Mouse (Mus musculus) liver, embryonic 13.5 days (tissue): Measurements from ENCODE around the gene Oxct2a. TPM values are rescaled to one million over a fixed set of nuclear protein-coding genes. Genes with fewer than 3 reads are reported as not detected.
A peak's percentile ranks its signal among the peaks of the same experiment; 100 is the strongest.

Experiments used
- ATAC-seq: fragments of 200-750 bp; cut with Nextera tagmentation; 2 replicates; pipeline ENCODE4 v1.8.0; 2017; ENCODE audit warnings: low read depth, mild to moderate bottlenecking, moderate number of reproducible peaks, moderate library complexity
- DNase-seq: peaks from one replicate; pipeline ENCODE4 v3.0.0; 2022
- H3K27ac ChIP-seq: fragments of 300-500 bp; sonication (generic); 2 replicates; pipeline ENCODE4 v1.5.1; 2015; ENCODE audit warnings: moderate library complexity, mild to moderate bottlenecking, inconsistent platforms
- H3K27me3 ChIP-seq: fragments of 300-500 bp; sonication (generic); 2 replicates; pipeline ENCODE4 v1.6.1; 2015; ENCODE audit warnings: mild to moderate bottlenecking, inconsistent platforms
- H3K36me3 ChIP-seq: fragments of 300-500 bp; sonication (generic); 2 replicates; pipeline ENCODE4 v1.6.1; 2015; ENCODE audit warnings: mild to moderate bottlenecking, inconsistent platforms
- H3K4me1 ChIP-seq: fragments of 300-500 bp; sonication (generic); replicated peaks from 2 replicates; pipeline ENCODE4 v1.6.1; 2015; ENCODE audit warnings: inconsistent platforms
- H3K4me2 ChIP-seq: fragments of 300-500 bp; sonication (generic); 2 replicates; pipeline ENCODE4 v1.6.1; 2015; ENCODE audit warnings: inconsistent platforms, mild to moderate bottlenecking, moderate library complexity
- H3K4me3 ChIP-seq: fragments of 300-500 bp; sonication (generic); replicated peaks from 2 replicates; pipeline ENCODE4 v1.5.1; 2015; ENCODE audit warnings: mild to moderate bottlenecking, inconsistent platforms
- H3K9ac ChIP-seq: fragments of 300-500 bp; sonication (generic); 2 replicates; pipeline ENCODE4 v1.6.1; 2015; ENCODE audit warnings: mild to moderate bottlenecking, inconsistent platforms
- H3K9me3 ChIP-seq: fragments of 300-500 bp; sonication (generic); replicated peaks from 2 replicates; pipeline ENCODE4 v1.6.1; 2016; ENCODE audit warnings: inconsistent platforms
- WGBS: fragments of 180-500 bp; shearing (Covaris S2); methylation state at CpG from one replicate; pipeline ENCODE4 v1.1.7; 2015; ENCODE audit not compliant: insufficient replicate concordance; 5-methylcytosine and 5-hydroxymethylcytosine counted together
- polyA plus RNA-seq: library from polyadenylated mRNA; unstranded; fragments of >200 nt; fragmentation: Nextera tagmentation; extraction: Ambion mirVana; gene quantifications from 2 replicates; pipeline ENCODE4 v1.2.1, GENCODE M21; 2015

The Oxct2a gene
- 0.06 TPM in 1 of 2 replicates, not detected in the other for polyA plus RNA-seq

GRCm38 (mm10) chr4:123323534-123323933 is at the start of gene Oxct2a:
Oxct2a (minus strand) TSS chr4:123323634.
- Histone ChIP-seq H3K27me3 (peaks cover 27% of the 10 kb centered on the region), H3K9ac (no peak within 1 kb of the TSS), H3K4me3 (peak within 1 kb of the TSS; percentile 21; the same call in 1 of the 2 replicates), H3K9me3 (no peaks in the 10 kb centered on the region), H3K36me3 (no peaks in the 10 kb centered on the region), H3K4me1 (no peaks in the 10 kb centered on the region), H3K4me2 (peak within 1 kb of the TSS; percentile 39), H3K27ac (no peak within 1 kb of the TSS)
- ATAC-seq (no peak), DNase-seq (no peak)
- 31% methylated on average over 13 of the region's 13 CpGs for WGBS

- H3K27me3 ChIP-seq = no peaks in the 10 kb centered on the region
- no peak overlapping the region for H3K9ac ChIP-seq
- no peak for DNase-seq
- 85% methylated on average over 4 of the region's 4 CpGs for WGBS
- no peak for ATAC-seq
- no peak overlapping the region for H3K4me2 ChIP-seq
- peaks cover 59% of the 10 kb centered on the region for H3K36me3 ChIP-seq
- no peaks in the 10 kb centered on the region for H3K4me1 ChIP-seq
- H3K27ac ChIP-seq = no peak overlapping the region
- H3K9me3 ChIP-seq = no peaks in the 10 kb centered on the region
- no peak overlapping the region for H3K4me3 ChIP-seq
Measured at GRCm38 (mm10) chr4:123363555-123363954, 40.1 kb upstream of the Oxct2a start.

- H3K27ac ChIP-seq = no peak overlapping the region
- peaks cover 52% of the 10 kb centered on the region for H3K36me3 ChIP-seq
- WGBS = 86% methylated on average over 12 of the region's 12 CpGs
- H3K4me2 ChIP-seq = no peak overlapping the region
- DNase-seq (no peak), ATAC-seq (no peak)
- no peak overlapping the region for H3K4me3 ChIP-seq
- H3K27me3 ChIP-seq = no peaks in the 10 kb centered on the region
- no peaks in the 10 kb centered on the region for H3K4me1 ChIP-seq
- no peak overlapping the region for H3K9ac ChIP-seq
- no peaks in the 10 kb centered on the region for H3K9me3 ChIP-seq
Measured at GRCm38 (mm10) chr4:123360771-123361170, 37.3 kb upstream of the Oxct2a start.

GRCm38 (mm10) chr4:123358613-123359012 is 35.2 kb upstream of the Oxct2a start:
- Histone ChIP-seq H3K27ac (no peak overlapping the region), H3K4me3 (no peak overlapping the region), H3K9me3 (no peaks in the 10 kb centered on the region), H3K4me2 (no peak overlapping the region), H3K36me3 (peaks cover 54% of the 10 kb centered on the region), H3K27me3 (no peaks in the 10 kb centered on the region), H3K4me1 (no peaks in the 10 kb centered on the region), H3K9ac (no peak overlapping the region)
- ATAC-seq = no peak
- 83% methylated on average over 7 of the region's 7 CpGs for WGBS
- no peak for DNase-seq

GRCm38 (mm10) chr4:123355941-123356340 is 32.5 kb upstream of the Oxct2a start:
- DNase-seq (no peak), ATAC-seq (no peak)
- Histone ChIP-seq H3K4me2 (no peak overlapping the region), H3K4me3 (no peak overlapping the region), H3K27ac (no peak overlapping the region), H3K27me3 (no peaks in the 10 kb centered on the region), H3K36me3 (peaks cover 64% of the 10 kb centered on the region), H3K9me3 (no peaks in the 10 kb centered on the region), H3K9ac (no peak overlapping the region), H3K4me1 (no peaks in the 10 kb centered on the region)
- 82% methylated on average over 8 of the region's 8 CpGs for WGBS

- no peak overlapping the region for H3K4me2 ChIP-seq
- H3K36me3 ChIP-seq = peaks cover 64% of the 10 kb centered on the region
- no peaks in the 10 kb centered on the region for H3K4me1 ChIP-seq
- H3K9ac ChIP-seq = no peak overlapping the region
- no peaks in the 10 kb centered on the region for H3K9me3 ChIP-seq
- ATAC-seq = no peak
- WGBS = 75% methylated on average over 10 of the region's 10 CpGs
- no peak overlapping the region for H3K27ac ChIP-seq
- H3K27me3 ChIP-seq = no peaks in the 10 kb centered on the region
- H3K4me3 ChIP-seq = no peak overlapping the region
- DNase-seq = no peak
Measured at GRCm38 (mm10) chr4:123353271-123353877, 29.9 kb upstream of the Oxct2a start.

GRCm38 (mm10) chr4:123343471-123343789 is 20.0 kb upstream of the Oxct2a start:
- H3K4me1 ChIP-seq = peaks cover 19% of the 10 kb centered on the region
- H3K27me3 ChIP-seq = peaks cover 49% of the 10 kb centered on the region
- DNase-seq (no peak), ATAC-seq (peak; percentile 37)
- WGBS = 4% methylated on average over 6 of the region's 6 CpGs
- H3K9ac ChIP-seq = peak overlapping the region; percentile 56; the same call in 1 of the 2 replicates
- no peaks in the 10 kb centered on the region for H3K9me3 ChIP-seq
- peak overlapping the region; percentile 92 for H3K4me2 ChIP-seq
- peak overlapping the region; percentile 65 for H3K4me3 ChIP-seq
- H3K36me3 ChIP-seq = no peaks in the 10 kb centered on the region
- H3K27ac ChIP-seq = no peak overlapping the region

GRCm38 (mm10) chr4:123342642-123343470 is 19.4 kb upstream of the Oxct2a start, which contains the start of gene Bmp8a:
Bmp8a (minus strand) TSS chr4:123343252.
- peaks cover 19% of the 10 kb centered on the region for H3K4me1 ChIP-seq
- peak; percentile 59 for DNase-seq
- peak; percentile 81 for ATAC-seq
- H3K4me3 ChIP-seq = peak within 1 kb of the TSS; percentile 65
- peak within 1 kb of the TSS; percentile 56 for H3K9ac ChIP-seq
- whole genome bisulfite sequencing = under 1% methylated on average over 65 of the region's 65 CpGs
- H3K27me3 ChIP-seq = peaks cover 50% of the 10 kb centered on the region
- H3K36me3 ChIP-seq = no peaks in the 10 kb centered on the region
- peak within 1 kb of the TSS; percentile 92 for H3K4me2 ChIP-seq
- H3K9me3 ChIP-seq = no peaks in the 10 kb centered on the region
- no peak within 1 kb of the TSS for H3K27ac ChIP-seq

- WGBS = 3% methylated on average over 43 of the region's 43 CpGs
- no peak overlapping the region for H3K27ac ChIP-seq
- peaks cover 50% of the 10 kb centered on the region for H3K27me3 ChIP-seq
- ATAC-seq (no peak), DNase-seq (no peak)
- H3K4me3 ChIP-seq = peak overlapping the region; percentile 65
- H3K4me1 ChIP-seq = peaks cover 19% of the 10 kb centered on the region
- peak overlapping the region; percentile 56 for H3K9ac ChIP-seq
- H3K4me2 ChIP-seq = peak overlapping the region; percentile 92
- no peaks in the 10 kb centered on the region for H3K9me3 ChIP-seq
- H3K36me3 ChIP-seq = no peaks in the 10 kb centered on the region
Measured at GRCm38 (mm10) chr4:123342091-123342641, 18.7 kb upstream of the Oxct2a start.

- no peak for DNase-seq
Measured at GRCm38 (mm10) chr4:123340232-123340631, 16.8 kb upstream of the Oxct2a start.

GRCm38 (mm10) chr4:123337693-123338092 is 14.3 kb upstream of the Oxct2a start:
- Histone ChIP-seq H3K27ac (no peak overlapping the region), H3K36me3 (no peaks in the 10 kb centered on the region), H3K4me3 (no peak overlapping the region), H3K4me2 (no peak overlapping the region), H3K9ac (no peak overlapping the region), H3K27me3 (peaks cover 29% of the 10 kb centered on the region), H3K9me3 (no peaks in the 10 kb centered on the region), H3K4me1 (peaks cover 10% of the 10 kb centered on the region)
- ATAC-seq (no peak), DNase-seq (no peak)
- WGBS = 67% methylated on average over 4 of the region's 4 CpGs

More at GRCm38 (mm10) chr4:123340232-123340631, 16.8 kb upstream of the Oxct2a start:
- Histone ChIP-seq H3K4me1 (peaks cover 19% of the 10 kb centered on the region), H3K27me3 (peaks cover 50% of the 10 kb centered on the region), H3K4me3 (no peak overlapping the region), H3K9me3 (no peaks in the 10 kb centered on the region), H3K9ac (no peak overlapping the region), H3K36me3 (no peaks in the 10 kb centered on the region), H3K27ac (no peak overlapping the region), H3K4me2 (no peak overlapping the region)
- no peak for ATAC-seq
- 32% methylated on average over 5 of the region's 5 CpGs for WGBS
